Mouse (Mus musculus) MEL (cell line): ENCODE measurements around the gene Golga3. TPM values are rescaled to one million over a fixed set of nuclear protein-coding genes. Genes with fewer than 3 reads are reported as not detected.

Source experiments
- polyA plus RNA-seq, 2 experiments: library from polyadenylated mRNA; stranded (reverse) in 1 of 2; unstranded in 1 of 2; fragments of >175 nt in 1 of 2; fragments of >200 nt in 1 of 2; gene quantifications; 2 replicates each; pipeline versions ENCODE4 v1.2.1 to v1.2.4; 2012; ENCODE audit warnings: low replicate concordance in 2 of 2, low read depth in 1 of 2; ENCODE audit not compliant: insufficient read length in 2 of 2, insufficient read depth in 1 of 2, missing spikeins in 1 of 2
- total RNA-seq: library from RNA; depleted of rRNA; stranded (reverse); fragments of 300-350 nt; gene quantifications from 2 replicates; pipeline ENCODE4 v1.2.3, GENCODE M21; 2012; rRNA removed

Golga3 gene
- total and polyA plus RNA-seq, 3 experiments = 17.4 to 80.3 (median 21.7) TPM

Other genes starting within 250 kb of the Golga3 start
- 18.0 and 18.8 TPM in 2 replicates for gene Zfp932, start 180.2 kb upstream of the Golga3 start, total RNA-seq
- 100 to 1,000 TPM in 1 of 2 experiments, 10 to 100 TPM in 1; 13.6 to 364 TPM for gene Zfp932, start 180.2 kb upstream of the Golga3 start, polyA plus RNA-seq
- gene Gm17655, start 104.2 kb upstream of the Golga3 start, total RNA-seq = 2.9 and 3.1 TPM in 2 replicates
- 100 to 1,000 TPM in 1 of 2 experiments, 1 to 10 TPM in 1; 2.2 to 259 TPM for gene Gm17655, start 104.2 kb upstream of the Golga3 start, polyA plus RNA-seq
- 1.8 and 2.2 TPM in 2 replicates for gene Gm35315, start 82.3 kb upstream of the Golga3 start, total RNA-seq
- gene Gm35315, start 82.3 kb upstream of the Golga3 start, polyA plus RNA-seq = 10 to 100 TPM in 1 of 2 experiments, 1 to 10 TPM in 1; 2.2 to 70.9 TPM
- gene Plcxd1, start 76.7 kb upstream of the Golga3 start, total RNA-seq = 0.46 and 0.77 TPM in 2 replicates
- 1 to 10 TPM in 1 of 2 experiments, not detected in 1; 2.5 TPM for gene Plcxd1, start 76.7 kb upstream of the Golga3 start, polyA plus RNA-seq
- 39.7 and 50.2 TPM in 2 replicates for gene Gtpbp6, start 68.5 kb upstream of the Golga3 start, total RNA-seq
- gene Gtpbp6, start 68.5 kb upstream of the Golga3 start, polyA plus RNA-seq = 10 to 100 TPM in 1 of 2 experiments, not detected in 1; 59.1 TPM
- 4.0 and 5.2 TPM in 2 replicates for gene Zfp605, start 66.6 kb upstream of the Golga3 start, total RNA-seq
- 1 to 10 TPM in 1 of 2 experiments, not detected in 1; 4.7 TPM for gene Zfp605, start 66.6 kb upstream of the Golga3 start, polyA plus RNA-seq
- gene Chfr, start 40.9 kb upstream of the Golga3 start, total RNA-seq = 44.7 and 50.4 TPM in 2 replicates
- 10 to 100 TPM in 1 of 2 experiments, not detected in 1; 63.9 TPM for gene Chfr, start 40.9 kb upstream of the Golga3 start, polyA plus RNA-seq
- gene Ankle2, start 54.3 kb downstream of the Golga3 start, total RNA-seq = 31.7 and 37.9 TPM in 2 replicates
- 100 to 1,000 TPM in 1 of 2 experiments, 10 to 100 TPM in 1; 29.5 to 270 TPM for gene Ankle2, start 54.3 kb downstream of the Golga3 start, polyA plus RNA-seq
- 96.3 and 115 TPM in 2 replicates for gene Pgam5, start 93.2 kb downstream of the Golga3 start, total RNA-seq
- gene Pgam5, start 93.2 kb downstream of the Golga3 start, polyA plus RNA-seq = 10 to 100 TPM in 1 of 2 experiments, not detected in 1; 95.8 TPM
- gene Pxmp2, start 109.5 kb downstream of the Golga3 start, total RNA-seq = 8.4 and 8.7 TPM in 2 replicates
- gene Pxmp2, start 109.5 kb downstream of the Golga3 start, polyA plus RNA-seq = 10 to 100 TPM in 1 of 2 experiments, not detected in 1; 15.2 TPM
- 32.4 and 33.7 TPM in 2 replicates for gene Pole, start 109.6 kb downstream of the Golga3 start, total RNA-seq
- gene Pole, start 109.6 kb downstream of the Golga3 start, polyA plus RNA-seq = 10 to 100 TPM; 52.6 to 81.4 TPM
- gene P2rx2, start 166.5 kb downstream of the Golga3 start, total RNA-seq = 0.08 and 0.10 TPM in 2 replicates
- under 1 TPM in 1 of 2 experiments, not detected in 1; 0.57 TPM for gene P2rx2, start 166.5 kb downstream of the Golga3 start, polyA plus RNA-seq
- gene Lrcol1, start 168.0 kb downstream of the Golga3 start, total RNA-seq = not detected in 2 replicates
- not detected for gene Lrcol1, start 168.0 kb downstream of the Golga3 start, polyA plus RNA-seq